Mouse (Mus musculus) embryonic fibroblast, embryonic 13.5 days (primary cell): ENCODE data around the gene Tbc1d14.

Source experiments
- CTCF ChIP-seq: IDR thresholded peaks from 2 replicates; pipeline ENCODE4 v1.5.1; 2011; ENCODE audit warnings: mild to moderate bottlenecking, control low read depth, low read length, moderate library complexity, borderline replicate concordance; ENCODE audit not compliant: insufficient read depth
- POLR2A ChIP-seq: IDR thresholded peaks from 2 replicates; pipeline ENCODE4 v1.6.1; 2011; ENCODE audit warnings: low read depth, mild to moderate bottlenecking, control low read depth, low read length, moderate library complexity

- no peak for TF ChIP-seq CTCF
- TF ChIP-seq POLR2A, result no peak
Measured at GRCm38 (mm10) chr5:36595115-36595514, 2.0 kb upstream of the Tbc1d14 start.
